Mouse (Mus musculus) layer of hippocampus, postnatal 36 days (tissue): Measurements from ENCODE around the gene Hamp. TPM values are rescaled to one million over a fixed set of nuclear protein-coding genes. Genes with fewer than 3 reads are reported as not detected.
"Not testable (repeated sequence)": the region's sequence is repeated elsewhere in the genome, so short reads cannot be mapped to it uniquely, and the experiment has no call there.

Experiments used
- DNase-seq, 2 experiments: peaks; one replicate each; pipeline ENCODE4 v3.0.0; 2022
- total RNA-seq, 2 experiments: library from RNA; stranded (reverse); gene quantifications; 2 replicates each; pipeline ENCODE4 v1.2.3; 2021

Gene Hamp
- total RNA-seq, 2 experiments from 2014 or later: not detected

DNA sequence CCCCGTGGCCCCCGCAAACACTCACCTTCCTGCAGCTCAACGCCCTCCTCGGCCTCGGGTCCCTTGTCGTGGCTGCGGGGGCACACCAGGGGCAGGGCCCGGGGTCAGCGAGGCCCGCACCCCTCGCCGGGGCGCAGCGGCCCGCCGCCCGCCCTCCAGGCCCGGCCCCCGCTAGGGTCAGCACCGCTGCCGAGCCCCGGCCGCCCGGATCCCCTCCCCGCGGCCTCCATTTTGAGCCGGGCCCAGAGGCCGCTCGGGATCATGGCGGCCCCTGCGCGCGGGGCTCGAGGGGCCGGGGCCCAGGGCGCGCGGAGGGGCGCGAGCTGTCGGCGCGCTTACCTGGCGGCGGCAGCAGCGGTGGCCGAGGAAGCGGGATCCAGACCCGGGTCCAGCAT, 12.5 kb upstream of the Hamp start:
- DNase-seq: no peak

DNA sequence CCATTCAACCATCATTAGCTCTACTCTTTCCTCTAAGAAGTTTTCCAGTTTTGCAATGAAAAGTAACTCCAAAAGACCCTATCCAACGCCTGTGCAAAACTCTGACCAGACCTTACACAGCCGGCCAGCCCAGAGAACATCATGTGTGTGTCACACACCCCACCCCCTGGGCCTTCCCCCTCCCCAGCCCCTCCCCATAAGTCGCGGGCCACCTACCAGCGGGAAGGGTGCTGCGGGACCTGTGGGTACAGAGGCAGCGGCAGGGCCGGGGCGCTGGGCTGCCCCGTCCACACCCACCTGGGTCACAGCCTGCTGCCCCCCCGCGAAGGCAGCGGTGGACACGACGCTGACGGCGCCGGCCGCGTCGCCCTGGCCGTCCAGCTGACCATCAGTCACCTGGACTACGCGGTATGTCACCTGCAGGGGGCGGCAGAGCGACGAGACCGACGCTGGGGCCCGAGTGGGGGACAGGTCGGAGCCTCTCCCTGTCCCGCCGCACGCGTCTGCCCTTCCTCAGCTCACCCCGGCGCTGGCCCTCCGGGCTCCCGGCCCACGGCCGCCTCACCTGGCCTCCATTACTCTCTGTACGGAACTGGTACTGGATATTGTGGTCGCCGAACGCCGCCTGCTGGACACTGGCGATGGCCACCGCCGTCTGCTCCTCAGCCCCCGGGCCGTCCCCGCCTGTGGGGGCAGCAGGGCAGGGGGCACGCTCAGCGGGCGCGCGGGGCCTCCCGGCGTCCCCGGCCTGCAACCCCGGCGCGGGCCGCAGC, 11.9 kb upstream of the Hamp start:
- DNase-seq: peak; percentile 80

DNA sequence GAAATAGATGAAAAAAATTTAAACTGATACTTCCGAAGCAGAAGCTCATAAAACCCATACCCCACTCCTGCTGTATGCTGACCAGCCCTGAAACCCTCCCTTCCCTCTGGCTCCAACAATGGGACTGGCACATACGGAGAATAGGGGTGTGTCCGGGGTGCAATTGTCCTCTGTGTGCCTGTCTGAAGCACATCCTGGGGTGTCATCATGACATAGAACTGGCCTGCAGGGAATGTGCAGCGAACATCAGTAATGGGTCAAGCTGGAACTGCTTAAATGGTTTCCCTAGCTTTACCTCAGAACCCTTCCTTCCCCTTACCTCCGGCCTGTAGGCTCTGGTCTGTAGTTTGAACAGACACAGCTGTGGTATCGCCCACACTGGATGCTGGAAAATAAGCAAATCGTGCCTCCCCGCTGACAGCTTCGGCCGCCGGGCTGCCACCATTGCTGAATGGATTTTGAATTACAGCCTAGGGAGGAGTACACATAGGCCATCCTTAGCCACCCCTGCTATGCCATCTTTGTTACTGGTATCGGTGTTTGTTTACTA, 11.2 kb upstream of the Hamp start:
- no peak for DNase-seq

- no peak for DNase-seq
Observed at GRCm38 (mm10) chr7:30954036-30954435, 10.2 kb upstream of the Hamp start.

- DNase-seq: no peak
Observed at GRCm38 (mm10) chr7:30953459-30953858, 9.6 kb upstream of the Hamp start.

GRCm38 (mm10) chr7:30952441-30953265, 8.8 kb upstream of the Hamp start:
- no peak for DNase-seq

DNA sequence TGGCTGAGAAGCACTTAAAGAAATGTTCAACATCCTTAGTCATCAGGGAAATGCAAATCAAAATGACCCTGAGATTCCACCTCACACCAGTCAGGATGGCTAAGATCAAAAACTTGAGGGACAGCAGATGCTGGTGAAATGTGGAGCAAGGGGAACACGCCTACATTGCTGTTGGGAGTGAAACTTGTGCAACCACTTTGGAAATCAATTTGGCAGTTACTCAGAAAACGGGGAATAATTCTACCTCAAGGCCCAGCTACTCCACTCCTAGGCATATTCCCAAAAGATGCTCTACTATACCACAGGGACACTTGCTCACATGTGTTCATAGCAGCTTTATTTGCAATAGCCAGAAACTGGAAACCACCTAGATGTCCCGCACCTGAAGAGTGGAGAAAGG, 6.1 kb upstream of the Hamp start:
- DNase-seq: not testable (repeated sequence)

DNA sequence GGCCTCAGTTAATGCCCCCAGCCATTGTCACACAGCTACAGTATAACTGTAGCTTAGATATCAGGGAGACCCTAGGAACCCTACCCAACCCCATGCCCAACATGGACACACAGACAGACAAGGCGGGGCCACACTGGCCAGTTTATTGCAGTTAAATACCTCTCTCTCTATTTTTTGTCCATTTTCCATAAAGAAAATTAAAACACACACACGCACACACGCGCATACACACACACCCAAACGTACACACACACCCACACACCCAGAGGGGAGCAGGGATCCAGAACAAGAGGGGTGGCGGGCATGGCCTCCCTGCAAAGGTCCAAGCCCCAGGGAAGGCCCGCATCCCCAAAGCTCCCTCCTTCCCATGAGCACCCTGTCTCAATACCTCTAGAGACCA, 2.0 kb upstream of the Hamp start:
- no peak for DNase-seq

DNA sequence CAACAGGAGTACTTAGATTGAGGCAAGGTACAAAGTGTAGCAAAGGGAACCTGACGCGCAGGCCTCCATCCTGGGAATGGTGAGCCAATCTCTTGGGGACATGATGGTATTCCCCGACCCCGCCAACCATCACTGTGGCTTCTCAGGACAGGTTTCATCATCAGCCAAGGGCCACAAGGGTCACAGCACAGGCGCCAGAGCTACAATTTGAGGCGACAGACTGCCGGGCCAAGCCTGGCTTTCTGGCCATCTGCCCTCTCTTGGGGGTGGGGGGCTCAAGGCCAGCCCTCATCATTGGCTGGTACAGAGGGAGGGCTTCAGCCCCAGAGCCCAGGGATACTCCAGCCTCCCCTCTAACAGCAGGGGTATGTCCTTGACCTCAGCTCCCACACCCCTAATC, 1.6 kb upstream of the Hamp start:
- DNase-seq: not testable (repeated sequence)

GRCm38 (mm10) chr7:30944706-30945105, 874 bp upstream of the Hamp start:
- not testable (repeated sequence) for DNase-seq

DNA sequence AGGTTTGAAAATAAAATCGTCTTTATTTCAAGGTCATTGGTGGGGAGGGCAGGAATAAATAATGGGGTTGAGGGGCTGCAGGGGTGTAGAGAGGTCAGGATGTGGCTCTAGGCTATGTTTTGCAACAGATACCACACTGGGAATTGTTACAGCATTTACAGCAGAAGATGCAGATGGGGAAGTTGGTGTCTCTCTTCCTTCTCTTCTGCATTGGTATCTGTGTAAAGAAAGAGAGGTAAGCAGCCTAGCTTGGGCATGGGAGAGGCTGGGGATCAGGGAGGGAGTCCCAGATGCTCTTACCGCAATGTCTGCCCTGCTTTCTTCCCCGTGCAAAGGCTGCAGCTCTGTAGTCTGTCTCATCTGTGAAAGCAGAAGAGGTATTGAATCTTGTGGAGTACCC, 1.5 kb downstream of the Hamp start:
- DNase-seq: not testable (repeated sequence)

DNA sequence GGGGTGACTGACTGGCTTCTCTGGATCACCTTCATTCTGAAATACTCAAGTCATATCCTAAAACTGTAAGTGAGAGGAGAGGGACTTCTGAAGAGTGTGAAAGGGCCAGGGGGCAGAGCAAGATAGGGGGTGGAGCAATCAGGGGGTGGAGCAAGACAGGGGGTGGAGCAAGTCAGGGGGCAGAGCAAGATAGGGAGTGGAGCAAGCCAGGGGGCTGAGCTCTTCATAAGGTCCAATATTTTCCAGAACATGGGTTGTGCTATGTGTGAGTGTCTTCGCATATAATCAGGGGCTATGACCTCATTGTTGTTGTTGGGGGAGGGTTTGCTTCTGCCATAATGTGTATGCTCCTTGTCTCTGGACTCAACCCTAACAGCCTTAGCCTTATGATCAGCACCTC, 3.8 kb downstream of the Hamp start:
- not testable (repeated sequence) for DNase-seq

DNA sequence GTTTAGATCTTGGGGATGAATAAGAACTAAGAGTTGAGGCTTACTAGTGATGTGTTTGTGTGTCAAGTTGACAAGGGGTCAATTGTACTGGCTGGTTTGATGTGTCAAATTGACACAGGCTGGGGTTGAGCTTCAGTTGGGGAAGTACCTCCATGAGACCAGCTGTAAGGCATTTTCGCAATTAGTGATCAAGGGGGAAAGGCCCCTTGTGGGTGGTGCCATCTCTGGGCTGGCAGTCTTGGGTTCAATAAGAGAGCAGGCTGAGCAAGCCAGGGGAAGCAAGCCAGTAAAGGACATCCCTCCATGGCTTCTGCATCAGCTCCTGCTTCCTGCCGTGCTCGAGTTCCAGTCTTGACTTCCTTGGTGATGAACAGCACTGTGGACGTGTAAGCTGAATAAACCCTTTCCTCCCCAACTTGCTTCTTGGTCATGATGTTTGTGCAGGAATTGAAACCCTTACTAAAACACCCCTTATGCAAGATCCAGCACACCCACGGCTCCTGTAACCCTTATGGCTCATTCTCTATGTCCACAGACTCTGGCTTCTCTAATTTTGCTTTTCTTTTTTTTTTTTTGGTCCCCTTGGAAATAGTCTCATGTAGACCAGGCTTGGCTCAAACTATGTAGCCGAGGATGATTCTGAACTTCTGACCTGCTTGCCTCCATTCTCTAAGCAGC, 8.3 kb downstream of the Hamp start:
- not testable (repeated sequence) for DNase-seq

- DNase-seq: not testable (repeated sequence)
Observed at GRCm38 (mm10) chr7:30924581-30924980, 19.3 kb downstream of the Hamp start, which contains the start of gene Hamp2. Gene Hamp2, minus strand, starts transcription at chr7:30924681.

GRCm38 (mm10) chr7:30924071-30924470, 19.8 kb downstream of the Hamp start:
- no peak for DNase-seq

DNA sequence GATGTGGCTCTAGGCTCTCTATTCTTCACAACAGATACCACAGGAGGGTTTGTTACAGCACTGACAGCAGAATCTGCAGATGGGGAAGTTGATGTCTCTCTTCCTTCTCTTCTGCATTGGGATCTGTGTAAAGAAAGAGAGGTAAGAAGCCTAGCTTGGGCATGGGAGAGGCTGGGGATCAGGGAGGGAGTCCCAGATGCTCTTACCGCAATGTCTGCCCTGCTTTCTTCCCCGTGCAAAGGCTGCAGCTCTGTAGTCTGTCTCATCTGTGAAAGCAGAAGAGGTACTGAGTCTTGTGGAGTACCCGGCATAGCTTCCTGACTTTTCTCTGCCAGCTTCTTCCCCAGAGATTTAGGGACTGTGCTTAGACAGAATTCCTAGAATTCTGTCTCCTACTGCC, 21.3 kb downstream of the Hamp start:
- DNase-seq: not testable (repeated sequence)

DNA sequence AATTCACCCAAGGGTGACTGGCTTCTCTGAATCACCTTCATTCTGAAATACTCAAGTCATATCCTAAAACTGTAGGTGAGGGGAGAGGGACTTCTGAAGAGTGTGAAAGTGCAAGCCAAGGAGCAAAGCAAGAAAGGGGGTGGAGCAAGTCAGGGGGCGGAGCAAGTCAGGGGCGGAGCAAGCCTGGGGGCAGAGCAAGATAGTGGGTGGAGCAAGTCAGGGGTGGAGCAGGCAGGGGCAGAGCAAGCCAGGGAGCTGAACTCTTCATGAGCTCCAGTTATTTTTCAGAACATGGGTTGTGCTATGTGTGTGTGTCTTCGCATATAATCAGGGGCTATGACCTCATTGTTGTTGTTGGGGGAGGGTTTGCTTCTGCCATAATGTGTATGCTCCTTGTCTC, 23.6 kb downstream of the Hamp start:
- no peak for DNase-seq

DNA sequence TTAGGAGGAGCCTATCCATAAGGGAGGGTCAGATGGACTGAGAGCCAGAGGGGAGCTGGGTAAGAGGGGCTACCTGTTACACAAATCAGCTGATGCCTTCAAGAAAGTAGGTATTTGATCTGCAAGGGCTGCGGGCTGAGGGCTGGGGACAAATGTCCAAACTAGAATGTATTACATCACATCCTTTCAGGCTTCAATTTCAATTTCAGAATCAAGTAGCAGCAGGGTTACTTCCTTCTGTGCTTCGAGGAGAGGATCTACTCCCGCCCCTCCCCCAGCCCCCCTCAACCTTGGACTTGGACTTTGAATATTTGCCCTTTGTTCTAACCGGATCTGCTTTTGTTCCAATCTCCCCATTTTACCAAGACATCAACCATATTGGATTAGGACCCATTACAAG, 26.6 kb downstream of the Hamp start:
- DNase-seq: no peak

DNA sequence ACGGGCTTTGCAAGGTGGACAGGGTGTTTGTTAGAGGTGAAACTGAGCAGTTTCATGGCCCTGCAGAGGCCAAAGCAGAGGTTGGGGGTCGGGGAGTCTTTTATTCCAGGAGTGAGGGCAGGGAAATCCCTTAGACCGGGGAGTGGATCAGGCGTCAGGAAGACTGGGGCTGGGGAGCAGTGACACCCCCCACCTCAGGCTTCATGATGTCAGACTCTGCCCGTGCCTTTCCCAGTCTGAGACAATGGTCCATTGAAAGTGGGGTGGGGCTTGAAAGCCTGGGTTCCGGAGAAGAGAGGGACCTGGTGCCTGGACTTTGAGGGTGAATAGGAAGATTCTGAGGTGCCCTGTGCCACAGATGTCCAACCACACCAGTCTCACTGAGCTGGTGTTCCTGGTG, 27.1 kb downstream of the Hamp start:
- DNase-seq: no peak

GRCm38 (mm10) chr7:30914732-30915131, 29.1 kb downstream of the Hamp start, which contains the start of gene Mag:
Gene Mag, minus strand, starts transcription at chr7:30914873.
- DNase-seq: peak; percentile 32

- DNase-seq: no peak
Observed at GRCm38 (mm10) chr7:30909773-30910172, 34.1 kb downstream of the Hamp start.

GRCm38 (mm10) chr7:30908992-30909431, 34.8 kb downstream of the Hamp start:
- DNase-seq: no peak
